Mouse (Mus musculus) hindbrain, embryonic 11.5 days (tissue): ENCODE measurements around the gene Sipa1. TPM values are rescaled to one million over a fixed set of nuclear protein-coding genes. Genes with fewer than 3 reads are reported as not detected.
A peak's percentile ranks its signal among the peaks of the same experiment; 100 is the strongest.
"Not testable (repeated sequence)": the region's sequence is repeated elsewhere in the genome, so short reads cannot be mapped to it uniquely, and the experiment has no call there.

Experiments used
- ATAC-seq: fragments of 200-750 bp; cut with Nextera tagmentation; 2 replicates; pipeline ENCODE4 v1.8.0; 2017; ENCODE audit warnings: mild to moderate bottlenecking, moderate TSS enrichment, moderate library complexity; ENCODE audit not compliant: low FRiP score
- DNase-seq: peaks from one replicate; pipeline ENCODE4 v3.0.0-alpha.2; 2015; ENCODE audit warnings: low spot score
- H3K27ac ChIP-seq: fragments of 300-500 bp; sonication (generic); 2 replicates; pipeline ENCODE4 v1.5.1; 2014; ENCODE audit warnings: mild to moderate bottlenecking, low read depth, low read length
- H3K27me3 ChIP-seq: fragments of 300-500 bp; sonication (generic); 2 replicates; pipeline ENCODE4 v1.6.1; 2014; ENCODE audit warnings: mild to moderate bottlenecking, low read length, moderate library complexity, mixed read lengths; ENCODE audit not compliant: control insufficient read depth, insufficient read depth
- H3K36me3 ChIP-seq: fragments of 300-500 bp; sonication (generic); 2 replicates; pipeline ENCODE4 v1.6.1; 2014; ENCODE audit warnings: mild to moderate bottlenecking, low read length, moderate library complexity, mixed read lengths; ENCODE audit not compliant: control insufficient read depth, insufficient read depth
- H3K4me1 ChIP-seq: fragments of 300-500 bp; sonication (generic); replicated peaks from 2 replicates; pipeline ENCODE4 v1.6.1; 2014; ENCODE audit warnings: low read length, mixed read lengths; ENCODE audit not compliant: control insufficient read depth, insufficient read depth
- H3K4me2 ChIP-seq: fragments of 300-500 bp; sonication (generic); replicated peaks from 2 replicates; pipeline ENCODE4 v1.6.1; 2014; ENCODE audit warnings: mild to moderate bottlenecking, low read depth, low read length
- H3K4me3 ChIP-seq: fragments of 300-500 bp; sonication (generic); 2 replicates; pipeline ENCODE4 v1.5.1; 2014; ENCODE audit warnings: low read depth, low read length
- H3K9ac ChIP-seq: fragments of 300-500 bp; sonication (generic); 2 replicates; pipeline ENCODE4 v1.6.1; 2014; ENCODE audit warnings: low read depth, low read length
- H3K9me3 ChIP-seq: fragments of 300-500 bp; sonication (generic); 2 replicates; pipeline ENCODE4 v1.6.1; 2016; ENCODE audit warnings: low read length; ENCODE audit not compliant: control insufficient read depth
- WGBS: fragments of 180-500 bp; shearing (Covaris S2); extraction: QIAGEN DNeasy Blood & Tissue Kit; methylation state at CpG from one replicate; pipeline ENCODE4 v1.1.7; 2014; 5-methylcytosine and 5-hydroxymethylcytosine counted together
- polyA plus RNA-seq: library from polyadenylated mRNA; unstranded; fragments of >200 nt; fragmentation: Nextera tagmentation; extraction: Ambion mirVana; gene quantifications from 2 replicates; pipeline ENCODE4 v1.2.1, GENCODE M21; 2014

The Sipa1 gene
- polyA plus RNA-seq, 1 experiment from 2014 or later, result 8.2 TPM

GRCm38 (mm10) chr19:5688200-5689087 lies 24.9 kb upstream of the Sipa1 start, which contains the start of the genes Map3k11 and Pcnx3:
Gene Map3k11, plus strand, starts transcription at chr19:5688742.
Gene Pcnx3, minus strand, starts transcription at chr19:5688908.
- ATAC-seq (peak; percentile 90), DNase-seq (peak; percentile 97)
- Histone ChIP-seq H3K36me3 (peaks cover 10% of the 10 kb centered on the region), H3K4me3 (peak within 1 kb of the TSS; percentile 88), H3K27ac (peak within 1 kb of the TSS; percentile 86), H3K27me3 (no peaks in the 10 kb centered on the region), H3K9ac (peak within 1 kb of the TSS; percentile 87), H3K4me1 (peaks cover 17% of the 10 kb centered on the region; the same call in 1 of the 2 replicates), H3K9me3 (no peaks in the 10 kb centered on the region), H3K4me2 (peak within 1 kb of the TSS; percentile 96)
- WGBS, result under 1% methylated on average over 67 of the region's 69 CpGs

GRCm38 (mm10) chr19:5687738-5688137 lies 24.2 kb upstream of the Sipa1 start:
- peak overlapping the region; percentile 83 for H3K9ac ChIP-seq
- H3K27ac ChIP-seq, result peak overlapping the region; percentile 86
- peak overlapping the region; percentile 88 for H3K4me3 ChIP-seq
- H3K4me2 ChIP-seq, result peak overlapping the region; percentile 96
- H3K4me1 ChIP-seq, result peaks cover 17% of the 10 kb centered on the region; the same call in 1 of the 2 replicates
- peaks cover 14% of the 10 kb centered on the region for H3K36me3 ChIP-seq
- WGBS, result 27% methylated on average over 9 of the region's 9 CpGs
- no peaks in the 10 kb centered on the region for H3K27me3 ChIP-seq
- DNase-seq (no peak), ATAC-seq (no peak)
- H3K9me3 ChIP-seq, result no peaks in the 10 kb centered on the region

- H3K27ac ChIP-seq, ATAC-seq, DNase-seq, H3K4me3 ChIP-seq, H3K9ac ChIP-seq, H3K9me3 ChIP-seq, H3K27me3 ChIP-seq: not testable (repeated sequence)
- Histone ChIP-seq H3K4me1 (peaks cover 11% of the 10 kb centered on the region; the same call in 1 of the 2 replicates), H3K36me3 (peaks cover 14% of the 10 kb centered on the region), H3K4me2 (peak overlapping the region; percentile 96; the same call in 1 of the 2 replicates)
- 97% methylated on average over 12 of the region's 12 CpGs for WGBS
These were observed 23.4 kb upstream of the Sipa1 start for GRCm38 (mm10) chr19:5686954-5687353.

DNA sequence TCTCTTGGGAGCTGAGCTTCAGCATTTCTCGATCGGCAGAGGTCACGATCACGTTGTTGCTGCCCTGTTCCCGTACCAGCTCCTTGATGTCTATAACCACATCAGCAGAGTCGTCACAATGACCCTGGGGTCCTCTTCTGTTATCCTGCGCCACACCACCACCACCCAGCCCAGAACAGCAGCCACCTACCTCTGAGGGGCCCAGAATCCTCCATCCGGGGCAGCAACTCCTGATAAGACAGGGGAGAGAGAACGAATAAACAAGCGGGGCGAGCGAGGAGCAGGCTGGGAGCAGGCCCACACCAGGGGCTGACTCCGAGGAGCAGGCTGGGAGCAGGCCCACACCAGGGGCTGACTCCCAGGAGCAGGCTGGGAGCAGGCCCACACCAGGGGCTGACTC lies 22.9 kb upstream of the Sipa1 start:
- DNase-seq (no peak), ATAC-seq (no peak)
- Histone ChIP-seq H3K9me3 (no peaks in the 10 kb centered on the region), H3K27me3 (no peaks in the 10 kb centered on the region), H3K9ac (no peak overlapping the region), H3K36me3 (peaks cover 14% of the 10 kb centered on the region), H3K4me2 (no peak overlapping the region), H3K4me3 (no peak overlapping the region), H3K27ac (no peak overlapping the region), H3K4me1 (peaks cover 7% of the 10 kb centered on the region; the same call in 1 of the 2 replicates)
- 89% methylated on average over 12 of the region's 13 CpGs for WGBS

DNA sequence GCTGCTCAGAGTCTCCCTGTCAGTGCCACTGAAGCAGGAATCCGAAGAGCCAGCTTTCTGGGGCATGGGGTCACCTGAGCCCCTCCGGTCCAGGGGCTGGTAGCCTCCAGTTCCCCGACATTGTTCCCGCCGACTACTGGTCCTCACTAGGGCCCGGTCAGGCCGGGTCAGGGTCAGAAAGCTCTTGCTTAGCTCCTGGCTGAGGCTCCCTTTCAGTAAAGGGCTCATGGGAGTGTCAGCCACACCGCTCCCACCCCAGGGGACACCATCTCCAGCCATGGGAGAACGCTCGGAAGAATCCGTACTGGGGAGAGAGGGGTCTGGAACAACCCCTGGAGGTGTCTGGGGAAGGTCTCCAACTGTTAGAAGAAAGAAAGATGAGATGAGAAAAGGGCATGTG lies 22.4 kb upstream of the Sipa1 start:
- ATAC-seq (no peak), DNase-seq (no peak)
- H3K9me3 ChIP-seq, result no peaks in the 10 kb centered on the region
- no peaks in the 10 kb centered on the region for H3K27me3 ChIP-seq
- H3K27ac ChIP-seq, result no peak overlapping the region
- 0 out of 2 replicates have a peak overlapping the region, but pooled peaks have one; percentile 4 for H3K4me3 ChIP-seq
- H3K36me3 ChIP-seq, result peaks cover 14% of the 10 kb centered on the region
- peaks cover 6% of the 10 kb centered on the region; the same call in 1 of the 2 replicates for H3K4me1 ChIP-seq
- H3K9ac ChIP-seq, result no peak overlapping the region
- H3K4me2 ChIP-seq, result no peak overlapping the region
- 94% methylated on average over 11 of the region's 11 CpGs for WGBS

DNA sequence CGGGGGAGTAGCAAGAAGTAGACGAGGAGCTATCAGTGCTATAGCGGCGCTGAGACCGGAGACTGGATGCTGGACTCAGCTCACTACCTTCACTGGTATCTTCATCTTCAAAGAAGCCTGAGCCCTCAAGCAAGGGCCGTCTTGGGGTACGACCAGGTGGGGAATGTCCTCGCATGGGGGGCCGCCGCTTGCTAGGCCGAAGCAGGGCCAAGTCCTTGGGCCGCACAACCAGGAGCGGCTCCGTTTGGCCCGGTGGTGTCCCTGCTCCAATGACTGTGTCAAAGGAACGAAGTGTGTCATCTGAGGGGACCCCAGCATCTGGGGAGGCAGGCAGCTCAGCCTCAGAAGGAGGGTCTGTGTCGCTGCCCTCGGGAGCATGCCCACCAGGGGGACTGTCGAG lies 21.9 kb upstream of the Sipa1 start:
- Histone ChIP-seq H3K4me3 (no peak overlapping the region), H3K4me2 (no peak overlapping the region)
- 95% methylated on average over 17 of the region's 19 CpGs for WGBS

GRCm38 (mm10) chr19:5684985-5685384 lies 21.5 kb upstream of the Sipa1 start:
- no peak for ATAC-seq
- no peak overlapping the region for H3K4me2 ChIP-seq
- H3K9me3 ChIP-seq, result no peaks in the 10 kb centered on the region
- no peak overlapping the region for H3K4me3 ChIP-seq
- peaks cover 3% of the 10 kb centered on the region; the same call in 1 of the 2 replicates for H3K4me1 ChIP-seq
- peaks cover 18% of the 10 kb centered on the region for H3K36me3 ChIP-seq
- no peak overlapping the region for H3K27ac ChIP-seq
- no peak for DNase-seq
- no peak overlapping the region for H3K9ac ChIP-seq
- 90% methylated on average over 13 of the region's 13 CpGs for WGBS
- H3K27me3 ChIP-seq, result no peaks in the 10 kb centered on the region

More for the DNA sequence above, 21.9 kb upstream of the Sipa1 start:
- ATAC-seq, result no peak
- Histone ChIP-seq H3K27ac (no peak overlapping the region), H3K4me1 (peaks cover 5% of the 10 kb centered on the region; the same call in 1 of the 2 replicates), H3K36me3 (peaks cover 14% of the 10 kb centered on the region), H3K27me3 (no peaks in the 10 kb centered on the region), H3K9me3 (no peaks in the 10 kb centered on the region), H3K9ac (no peak overlapping the region)
- DNase-seq, result no peak

GRCm38 (mm10) chr19:5684236-5684635 lies 20.7 kb upstream of the Sipa1 start:
- DNase-seq, result no peak
- Histone ChIP-seq H3K4me2 (no peak overlapping the region), H3K4me1 (0 out of 2 replicates have a peak, but pooled peaks cover 3% of the 10 kb centered on the region), H3K27me3 (no peaks in the 10 kb centered on the region), H3K27ac (no peak overlapping the region), H3K9me3 (no peaks in the 10 kb centered on the region), H3K36me3 (peaks cover 22% of the 10 kb centered on the region), H3K9ac (no peak overlapping the region), H3K4me3 (no peak overlapping the region)
- ATAC-seq, result no peak
- WGBS, result 96% methylated on average over 12 of the region's 12 CpGs
